Mouse (Mus musculus) intestine, postnatal 0 days (tissue): ENCODE measurements around the gene Trnp1. TPM values are rescaled to one million over a fixed set of nuclear protein-coding genes. Genes with fewer than 3 reads are reported as not detected.

Experiments
- ATAC-seq: fragments of 200-750 bp; cut with Nextera tagmentation; 2 replicates; pipeline ENCODE4 v1.8.0; 2017; ENCODE audit warnings: mild to moderate bottlenecking, moderate TSS enrichment, moderate library complexity
- H3K27ac ChIP-seq: fragments of 300-500 bp; sonication (generic); 2 replicates; pipeline ENCODE4 v1.5.1; 2014; ENCODE audit warnings: mild to moderate bottlenecking, low read depth, low read length, moderate library complexity
- H3K27me3 ChIP-seq: fragments of 300-500 bp; sonication (generic); replicated peaks from 2 replicates; pipeline ENCODE4 v1.6.1; 2014; ENCODE audit warnings: low read length, mixed read lengths; ENCODE audit not compliant: control insufficient read depth, insufficient read depth
- H3K36me3 ChIP-seq: fragments of 300-500 bp; sonication (generic); 2 replicates; pipeline ENCODE4 v1.6.1; 2014; ENCODE audit warnings: mild to moderate bottlenecking, moderate library complexity; ENCODE audit not compliant: control insufficient read depth, insufficient read depth
- H3K4me1 ChIP-seq: fragments of 300-500 bp; sonication (generic); replicated peaks from 2 replicates; pipeline ENCODE4 v1.6.1; 2014; ENCODE audit warnings: antibody characterized with exemption, low read length, mixed read lengths; ENCODE audit not compliant: control insufficient read depth, insufficient read depth
- H3K4me2 ChIP-seq: fragments of 300-500 bp; sonication (generic); replicated peaks from 2 replicates; pipeline ENCODE4 v1.6.1; 2014; ENCODE audit warnings: low read depth, mild to moderate bottlenecking, moderate library complexity
- H3K4me3 ChIP-seq: fragments of 300-500 bp; sonication (generic); 2 replicates; pipeline ENCODE4 v1.5.1; 2014; ENCODE audit warnings: low read depth, low read length
- H3K9ac ChIP-seq: fragments of 300-500 bp; sonication (generic); 2 replicates; pipeline ENCODE4 v1.6.1; 2014; ENCODE audit warnings: mild to moderate bottlenecking, low read depth, low read length
- H3K9me3 ChIP-seq: fragments of 300-500 bp; sonication (generic); 2 replicates; pipeline ENCODE4 v1.6.1; 2016; ENCODE audit warnings: mixed run types; ENCODE audit not compliant: control insufficient read depth
- CTCF ChIP-seq: sonication (generic); IDR thresholded peaks from 2 replicates; pipeline ENCODE4 v1.5.1; 2016; ENCODE audit warnings: low read depth, mild to moderate bottlenecking, control low read depth, antibody characterized with exemption, moderate library complexity
- WGBS: fragments of 180-500 bp; shearing (Covaris S2); extraction: QIAGEN DNeasy Blood & Tissue Kit; methylation state at CpG from one replicate; pipeline ENCODE4 v1.1.7; 2014; 5-methylcytosine and 5-hydroxymethylcytosine counted together
- polyA plus RNA-seq: library from polyadenylated mRNA; unstranded; fragments of >200 nt; fragmentation: Nextera tagmentation; extraction: Ambion mirVana; gene quantifications from 2 replicates; pipeline ENCODE4 v1.2.1, GENCODE M21; 2015

Gene Trnp1
- polyA plus RNA-seq, 1 experiment from 2014 or later: 2.9 TPM

- H3K4me2 ChIP-seq: no peak overlapping the region
- no peak overlapping the region for H3K9ac ChIP-seq
- H3K27ac ChIP-seq: no peak overlapping the region
- H3K27me3 ChIP-seq: peaks cover 3% of the 10 kb centered on the region
- ATAC-seq: no peak
- H3K4me1 ChIP-seq: no peaks in the 10 kb centered on the region
- peak; percentile 19; the same call in 1 of the 2 replicates for TF ChIP-seq CTCF
- no peaks in the 10 kb centered on the region for H3K36me3 ChIP-seq
- no peak overlapping the region for H3K4me3 ChIP-seq
- 80% methylated on average over 7 of the region's 7 CpGs for WGBS
- H3K9me3 ChIP-seq: no peaks in the 10 kb centered on the region
Measured at GRCm38 (mm10) chr4:133471135-133471821, 27.1 kb downstream of the Trnp1 start.

DNA sequence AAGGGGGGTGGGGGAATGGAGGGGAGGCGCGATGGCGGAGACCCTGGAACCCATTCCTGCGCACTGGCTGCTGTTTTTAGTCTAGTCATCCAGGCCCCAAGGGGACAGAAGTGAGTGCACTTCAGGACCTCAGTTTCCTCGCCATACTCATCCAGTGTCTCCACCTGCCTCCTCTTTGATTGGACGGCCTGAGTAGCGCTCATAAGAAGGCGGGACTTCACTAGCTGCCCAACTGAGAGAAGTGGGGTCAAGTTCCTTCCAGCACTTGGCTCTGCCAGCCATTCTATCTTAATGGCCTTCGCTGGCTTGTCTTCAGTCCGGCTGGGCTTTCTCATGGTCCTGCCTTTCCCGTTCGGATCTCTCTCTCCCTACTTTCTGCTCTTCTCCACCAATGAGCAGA lies 29.2 kb downstream of the Trnp1 start:
- Histone ChIP-seq H3K9me3 (no peaks in the 10 kb centered on the region), H3K36me3 (no peaks in the 10 kb centered on the region), H3K27ac (no peak overlapping the region), H3K9ac (no peak overlapping the region), H3K4me1 (no peaks in the 10 kb centered on the region), H3K27me3 (no peaks in the 10 kb centered on the region), H3K4me2 (peak overlapping the region; percentile 82; the same call in 1 of the 2 replicates), H3K4me3 (no peak overlapping the region)
- no peak for TF ChIP-seq CTCF
- ATAC-seq: no peak
- WGBS: 20% methylated on average over 12 of the region's 12 CpGs

GRCm38 (mm10) chr4:133468080-133468479 lies 30.3 kb downstream of the Trnp1 start:
- ATAC-seq: peak; percentile 66
- WGBS: under 1% methylated on average over 27 of the region's 27 CpGs

GRCm38 (mm10) chr4:133463184-133463583 lies 35.2 kb downstream of the Trnp1 start:
- Histone ChIP-seq H3K4me2 (no peak overlapping the region), H3K4me3 (no peak overlapping the region), H3K9me3 (no peaks in the 10 kb centered on the region), H3K27ac (no peak overlapping the region), H3K36me3 (no peaks in the 10 kb centered on the region), H3K4me1 (no peaks in the 10 kb centered on the region; the same call in 1 of the 2 replicates), H3K9ac (no peak overlapping the region), H3K27me3 (no peaks in the 10 kb centered on the region)
- no peak for TF ChIP-seq CTCF
- ATAC-seq: no peak
- WGBS: 41% methylated on average over 6 of the region's 6 CpGs

More at GRCm38 (mm10) chr4:133468080-133468479, 30.3 kb downstream of the Trnp1 start:
- TF ChIP-seq CTCF: no peak
- Histone ChIP-seq H3K4me1 (no peaks in the 10 kb centered on the region; the same call in 1 of the 2 replicates), H3K9ac (peak overlapping the region; percentile 28), H3K4me2 (peak overlapping the region; percentile 82), H3K36me3 (no peaks in the 10 kb centered on the region), H3K27ac (no peak overlapping the region), H3K27me3 (no peaks in the 10 kb centered on the region), H3K4me3 (peak overlapping the region; percentile 40), H3K9me3 (no peaks in the 10 kb centered on the region)

GRCm38 (mm10) chr4:133461362-133461761 lies 37.0 kb downstream of the Trnp1 start:
- H3K9me3 ChIP-seq: no peaks in the 10 kb centered on the region
- no peak for TF ChIP-seq CTCF
- WGBS: 55% methylated on average over 4 of the region's 4 CpGs
- H3K27ac ChIP-seq: no peak overlapping the region
- H3K4me3 ChIP-seq: no peak overlapping the region
- no peaks in the 10 kb centered on the region for H3K36me3 ChIP-seq
- no peak overlapping the region for H3K4me2 ChIP-seq
- H3K4me1 ChIP-seq: no peaks in the 10 kb centered on the region; the same call in 1 of the 2 replicates
- H3K27me3 ChIP-seq: no peaks in the 10 kb centered on the region
- ATAC-seq: 0 out of 2 replicates have a peak, but pooled peaks have one; percentile 11
- no peak overlapping the region for H3K9ac ChIP-seq

DNA sequence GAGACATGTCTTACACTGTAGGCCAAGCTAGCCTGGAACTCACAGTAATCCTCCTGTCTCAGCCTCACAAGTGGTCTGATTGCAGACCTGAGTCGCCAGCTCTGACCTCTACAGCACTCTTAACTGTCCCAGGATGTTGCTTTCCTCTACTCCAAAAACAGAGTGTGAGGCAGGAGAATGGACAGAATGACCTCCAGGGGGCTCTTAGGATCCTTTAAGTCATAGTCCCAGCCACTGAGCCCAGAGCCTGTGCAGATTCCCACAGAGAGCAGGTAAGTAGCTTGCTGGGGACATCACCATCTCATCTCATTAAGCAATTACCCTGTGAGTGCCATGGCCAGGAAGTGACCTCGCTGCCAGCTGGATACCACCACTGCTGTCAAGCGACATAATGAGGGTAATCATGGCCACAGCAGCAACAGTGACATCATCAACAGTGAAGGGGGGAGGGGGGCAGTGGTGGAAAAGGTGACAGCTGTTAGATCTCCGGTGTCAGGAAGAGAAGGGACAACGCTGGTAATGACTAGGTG lies 37.5 kb downstream of the Trnp1 start:
- H3K4me1 ChIP-seq: no peaks in the 10 kb centered on the region; the same call in 1 of the 2 replicates

More for the DNA sequence above, 37.5 kb downstream of the Trnp1 start:
- 57% methylated on average over 5 of the region's 5 CpGs for WGBS
- no peak overlapping the region for H3K4me3 ChIP-seq
- TF ChIP-seq CTCF: peak; percentile 21; the same call in 1 of the 2 replicates
- no peak overlapping the region for H3K9ac ChIP-seq
- H3K27ac ChIP-seq: no peak overlapping the region
- no peaks in the 10 kb centered on the region for H3K27me3 ChIP-seq
- H3K4me2 ChIP-seq: no peak overlapping the region
- ATAC-seq: no peak; the same call in 1 of the 2 replicates
- H3K36me3 ChIP-seq: no peaks in the 10 kb centered on the region
- H3K9me3 ChIP-seq: no peaks in the 10 kb centered on the region
